Mouse (Mus musculus) forebrain, embryonic 16.5 days (tissue): ENCODE data around the gene Parl. TPM values are rescaled to one million over a fixed set of nuclear protein-coding genes. Genes with fewer than 3 reads are reported as not detected.

Experiments
- ATAC-seq: fragments of 200-750 bp; cut with Nextera tagmentation; 2 replicates; pipeline ENCODE4 v1.8.0; 2017; ENCODE audit warnings: mild to moderate bottlenecking, moderate library complexity
- H3K27ac ChIP-seq: fragments of 300-500 bp; sonication (generic); 2 replicates; pipeline ENCODE4 v1.5.1; 2014; ENCODE audit warnings: low read length, control low read depth
- H3K27me3 ChIP-seq: fragments of 300-500 bp; sonication (generic); replicated peaks from 2 replicates; pipeline ENCODE4 v1.6.1; 2014; ENCODE audit warnings: low read length; ENCODE audit not compliant: control insufficient read depth, insufficient read depth
- H3K36me3 ChIP-seq: fragments of 300-500 bp; sonication (generic); 2 replicates; pipeline ENCODE4 v1.6.1; 2014; ENCODE audit not compliant: control insufficient read depth, insufficient read depth
- H3K4me1 ChIP-seq: fragments of 300-500 bp; sonication (generic); replicated peaks from 2 replicates; pipeline ENCODE4 v1.6.1; 2014; ENCODE audit warnings: low read length; ENCODE audit not compliant: control insufficient read depth, insufficient read depth
- H3K4me2 ChIP-seq: fragments of 300-500 bp; sonication (generic); 2 replicates; pipeline ENCODE4 v1.6.1; 2014; ENCODE audit warnings: mild to moderate bottlenecking, low read length, control low read depth
- H3K4me3 ChIP-seq: fragments of 300-500 bp; sonication (generic); replicated peaks from 2 replicates; pipeline ENCODE4 v1.5.1; 2014; ENCODE audit warnings: mild to moderate bottlenecking, low read length, control low read depth
- H3K9ac ChIP-seq: fragments of 300-500 bp; sonication (generic); replicated peaks from 2 replicates; pipeline ENCODE4 v1.6.1; 2014; ENCODE audit warnings: low read depth, low read length, control low read depth
- H3K9me3 ChIP-seq: fragments of 300-500 bp; sonication (generic); 2 replicates; pipeline ENCODE4 v1.6.1; 2016; ENCODE audit warnings: low read length; ENCODE audit not compliant: control insufficient read depth
- WGBS: fragments of 180-500 bp; shearing (Covaris S2); extraction: QIAGEN DNeasy Blood & Tissue Kit; methylation state at CpG from one replicate; pipeline ENCODE4 v1.1.7; 2014; 5-methylcytosine and 5-hydroxymethylcytosine counted together
- polyA plus RNA-seq: library from polyadenylated mRNA; unstranded; fragments of >200 nt; fragmentation: Nextera tagmentation; extraction: Ambion mirVana; gene quantifications from 2 replicates; pipeline ENCODE4 v1.2.1, GENCODE M21; 2015

Parl gene
- polyA plus RNA-seq, 1 experiment from 2014 or later, result 86.6 TPM

DNA sequence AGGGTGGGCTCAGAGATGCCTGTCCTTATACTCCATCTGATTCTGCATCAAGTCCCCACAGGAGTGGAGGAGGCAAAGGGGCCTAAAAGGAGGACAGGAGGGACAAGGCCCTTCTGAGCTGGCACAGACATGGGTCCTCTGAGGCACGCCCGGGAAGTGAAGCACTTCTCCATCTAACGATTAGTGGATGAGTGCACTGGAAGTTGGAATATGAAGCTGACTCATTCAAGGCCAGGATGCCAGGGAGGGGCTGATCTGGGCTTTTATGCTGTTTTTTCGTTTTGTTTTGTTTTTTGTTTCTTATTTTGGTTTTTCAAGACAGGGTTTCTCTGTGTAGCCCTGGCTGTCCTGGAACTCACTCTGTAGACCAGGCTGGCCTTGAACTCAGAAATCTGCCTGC, 13.1 kb upstream of the Parl start:
- H3K9ac ChIP-seq, result no peak overlapping the region
- H3K27ac ChIP-seq, result no peak overlapping the region
- H3K4me3 ChIP-seq, result no peak overlapping the region
- H3K27me3 ChIP-seq, result no peaks in the 10 kb centered on the region
- no peak overlapping the region for H3K4me2 ChIP-seq
- H3K9me3 ChIP-seq, result no peaks in the 10 kb centered on the region
- no peaks in the 10 kb centered on the region for H3K36me3 ChIP-seq
- ATAC-seq, result no peak
- 84% methylated on average over 4 of the region's 4 CpGs for WGBS
- no peaks in the 10 kb centered on the region for H3K4me1 ChIP-seq

DNA sequence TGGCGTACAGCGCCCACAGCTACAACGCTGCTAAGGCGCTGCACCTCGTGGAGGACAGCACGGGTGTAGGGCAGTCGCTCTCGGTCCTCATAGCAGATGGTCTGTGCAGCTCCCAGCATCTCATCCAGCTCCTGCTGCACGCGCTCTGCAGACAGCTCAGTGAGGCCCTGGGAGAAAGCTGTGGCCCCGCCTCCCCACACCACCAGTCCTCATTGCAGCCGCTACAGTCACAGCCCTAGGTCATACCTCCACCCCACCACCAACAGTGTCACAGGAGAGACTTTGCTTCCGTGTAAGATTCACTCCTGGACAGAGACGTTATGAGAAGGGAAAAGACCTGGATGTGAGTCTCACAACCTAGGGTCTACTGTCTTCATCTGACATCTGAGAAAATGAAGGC, 10.1 kb upstream of the Parl start:
- Histone ChIP-seq H3K9me3 (no peaks in the 10 kb centered on the region), H3K27ac (no peak overlapping the region), H3K4me1 (no peaks in the 10 kb centered on the region), H3K4me2 (no peak overlapping the region), H3K27me3 (no peaks in the 10 kb centered on the region), H3K36me3 (no peaks in the 10 kb centered on the region), H3K9ac (no peak overlapping the region), H3K4me3 (no peak overlapping the region)
- ATAC-seq, result no peak
- WGBS, result 73% methylated on average over 14 of the region's 14 CpGs

DNA sequence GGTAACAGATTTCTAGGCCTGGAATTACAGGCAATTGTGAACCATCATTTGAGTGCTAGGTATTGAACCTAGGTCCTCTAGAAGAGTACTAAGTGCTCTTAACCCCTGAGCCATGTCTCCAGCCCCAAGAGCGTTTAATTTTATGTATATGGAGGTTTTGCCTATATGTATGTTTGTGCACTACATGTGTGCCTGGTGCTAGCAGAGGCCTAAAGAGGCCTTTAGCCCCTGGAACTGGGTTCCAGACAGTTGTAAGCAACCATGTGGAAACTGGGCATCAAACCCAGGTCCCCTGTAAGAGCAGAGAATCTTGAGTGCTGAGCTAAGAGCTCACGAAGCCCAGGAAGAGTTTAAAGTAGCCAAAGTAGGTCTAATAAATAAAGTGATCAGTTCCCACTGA, 2.1 kb downstream of the Parl start:
- no peak for ATAC-seq
- no peak overlapping the region for H3K4me2 ChIP-seq
- peaks cover 16% of the 10 kb centered on the region for H3K4me1 ChIP-seq
- no peak overlapping the region for H3K9ac ChIP-seq
- no peak overlapping the region for H3K27ac ChIP-seq
- 97% methylated on average over 2 of the region's 2 CpGs for WGBS
- no peaks in the 10 kb centered on the region for H3K27me3 ChIP-seq
- peaks cover 14% of the 10 kb centered on the region; the same call in 1 of the 2 replicates for H3K36me3 ChIP-seq
- H3K4me3 ChIP-seq, result no peak overlapping the region
- H3K9me3 ChIP-seq, result no peaks in the 10 kb centered on the region

DNA sequence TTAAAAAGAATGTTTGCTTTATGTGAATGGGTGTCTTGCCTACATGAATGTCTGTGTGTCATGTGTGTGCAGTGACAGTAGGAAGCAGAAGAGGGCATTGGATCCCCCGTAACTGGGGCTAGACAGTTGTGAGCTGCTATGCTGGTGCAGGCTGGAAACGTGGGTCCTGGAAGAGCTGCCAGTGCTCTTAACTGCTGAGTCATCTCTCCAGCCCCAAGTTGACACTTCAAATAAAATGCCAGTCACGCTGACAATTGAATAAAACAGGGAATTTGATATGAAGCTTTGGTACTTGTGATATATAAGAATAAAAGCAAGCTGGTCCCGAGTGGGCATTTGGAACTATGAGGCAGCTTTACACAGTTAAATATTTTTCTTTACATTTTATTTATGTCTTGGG, 21.9 kb downstream of the Parl start:
- no peaks in the 10 kb centered on the region for H3K4me1 ChIP-seq
- 83% methylated on average over 4 of the region's 4 CpGs for WGBS
- no peak overlapping the region for H3K4me3 ChIP-seq
- peaks cover 29% of the 10 kb centered on the region for H3K36me3 ChIP-seq
- no peak for ATAC-seq
- H3K27ac ChIP-seq, result no peak overlapping the region
- H3K9ac ChIP-seq, result no peak overlapping the region
- H3K9me3 ChIP-seq, result no peaks in the 10 kb centered on the region
- no peaks in the 10 kb centered on the region for H3K27me3 ChIP-seq
- H3K4me2 ChIP-seq, result no peak overlapping the region

DNA sequence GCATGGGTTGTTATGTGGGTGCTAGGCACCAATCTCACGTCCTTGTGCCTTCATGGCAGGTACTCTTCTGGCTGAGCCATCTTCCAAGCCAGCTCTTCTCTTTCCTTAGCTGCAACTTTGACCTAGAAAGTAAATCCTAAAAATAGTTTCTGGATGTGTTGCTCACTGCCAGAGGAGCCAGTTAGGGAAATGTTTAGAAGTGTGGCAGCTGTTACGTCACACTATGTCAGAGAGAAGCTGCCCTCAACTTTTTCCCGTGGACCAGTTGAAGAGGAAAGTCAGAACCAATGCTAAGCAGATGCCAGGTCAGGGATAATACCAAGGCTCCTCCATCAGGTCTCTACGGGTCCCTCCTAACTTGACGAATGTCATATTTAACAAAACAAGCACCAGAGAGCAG, 22.8 kb downstream of the Parl start:
- WGBS, result 91% methylated on average over 5 of the region's 5 CpGs
- H3K36me3 ChIP-seq, result peaks cover 26% of the 10 kb centered on the region

DNA sequence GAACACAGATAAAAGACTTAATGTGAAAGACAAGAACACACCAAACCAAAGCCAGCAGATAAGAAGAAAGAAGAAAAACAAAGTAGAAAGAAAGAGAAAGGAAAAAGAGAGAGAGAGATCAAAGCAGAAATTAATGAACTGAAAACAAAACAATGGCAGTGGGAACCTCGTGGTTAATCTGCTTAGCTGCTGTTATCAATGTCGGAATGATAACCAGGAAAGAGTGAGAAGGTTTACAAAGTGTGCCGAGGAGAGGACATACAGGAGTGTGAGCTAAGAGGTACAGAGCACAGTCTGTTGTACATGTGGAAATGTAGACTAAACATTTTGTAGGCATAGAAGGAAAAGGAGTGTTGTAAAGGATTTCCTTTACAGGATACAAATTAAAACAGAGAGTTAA, 29.2 kb downstream of the Parl start:
- no peak for ATAC-seq
- 17% methylated on average over 3 of the region's 3 CpGs for WGBS
- no peaks in the 10 kb centered on the region for H3K9me3 ChIP-seq
- no peak overlapping the region for H3K9ac ChIP-seq
- H3K4me3 ChIP-seq, result no peak overlapping the region
- H3K27me3 ChIP-seq, result no peaks in the 10 kb centered on the region
- H3K4me2 ChIP-seq, result no peak overlapping the region
- no peaks in the 10 kb centered on the region for H3K4me1 ChIP-seq
- peaks cover 2% of the 10 kb centered on the region; the same call in 1 of the 2 replicates for H3K36me3 ChIP-seq
- no peak overlapping the region for H3K27ac ChIP-seq

More for the DNA sequence above, 22.8 kb downstream of the Parl start:
- Histone ChIP-seq H3K4me3 (no peak overlapping the region), H3K27ac (no peak overlapping the region), H3K4me1 (no peaks in the 10 kb centered on the region), H3K27me3 (no peaks in the 10 kb centered on the region), H3K4me2 (no peak overlapping the region), H3K9me3 (no peaks in the 10 kb centered on the region), H3K9ac (no peak overlapping the region)
- no peak for ATAC-seq

DNA sequence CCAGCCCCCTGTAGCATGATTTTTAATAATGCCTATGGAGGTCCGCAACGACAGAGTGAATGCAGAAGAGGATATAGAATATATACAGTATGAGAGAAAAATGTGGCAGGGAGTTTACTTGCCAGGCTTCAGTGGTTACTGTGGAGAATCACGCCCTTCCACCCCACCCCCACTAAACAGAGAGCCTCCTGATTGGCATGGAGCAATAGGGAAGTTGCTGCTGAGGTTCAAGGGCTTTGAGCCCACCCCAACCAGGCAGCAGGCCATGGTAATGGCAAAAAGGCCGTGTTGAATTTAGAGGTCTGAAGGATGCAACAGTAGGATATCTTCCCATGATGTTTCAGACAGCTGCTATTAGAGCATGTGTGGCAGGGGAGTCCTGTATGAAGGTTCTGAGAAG, 30.8 kb downstream of the Parl start:
- Histone ChIP-seq H3K4me1 (no peaks in the 10 kb centered on the region), H3K9me3 (no peaks in the 10 kb centered on the region), H3K27me3 (no peaks in the 10 kb centered on the region), H3K27ac (no peak overlapping the region), H3K9ac (no peak overlapping the region), H3K4me3 (no peak overlapping the region), H3K4me2 (no peak overlapping the region), H3K36me3 (no peaks in the 10 kb centered on the region)
- WGBS, result 86% methylated on average over 4 of the region's 4 CpGs
- ATAC-seq, result no peak

DNA sequence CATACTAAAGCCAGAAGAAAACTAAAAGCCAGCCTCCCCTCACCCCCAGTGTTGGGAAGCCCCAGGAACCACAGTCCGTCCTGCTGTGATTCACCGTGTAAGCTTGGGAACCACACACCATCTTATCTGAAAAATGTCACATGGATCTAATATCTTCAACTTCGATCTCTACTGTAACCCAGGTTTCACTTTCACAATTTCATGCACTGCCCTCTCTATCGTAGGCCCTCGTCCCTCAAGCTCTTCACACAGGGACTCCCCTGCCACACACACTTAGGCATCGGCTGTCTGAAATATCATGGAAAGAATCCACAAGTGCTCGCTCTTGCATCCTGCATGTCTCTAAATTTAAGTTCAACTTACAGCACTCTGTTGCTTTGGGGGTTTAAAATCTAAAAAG, 37.1 kb downstream of the Parl start:
- Histone ChIP-seq H3K9ac (no peak overlapping the region), H3K36me3 (no peaks in the 10 kb centered on the region), H3K9me3 (no peaks in the 10 kb centered on the region), H3K4me1 (no peaks in the 10 kb centered on the region), H3K4me3 (no peak overlapping the region), H3K4me2 (no peak overlapping the region), H3K27me3 (no peaks in the 10 kb centered on the region), H3K27ac (no peak overlapping the region)
- 90% methylated on average over 7 of the region's 7 CpGs for WGBS
- ATAC-seq, result no peak

DNA sequence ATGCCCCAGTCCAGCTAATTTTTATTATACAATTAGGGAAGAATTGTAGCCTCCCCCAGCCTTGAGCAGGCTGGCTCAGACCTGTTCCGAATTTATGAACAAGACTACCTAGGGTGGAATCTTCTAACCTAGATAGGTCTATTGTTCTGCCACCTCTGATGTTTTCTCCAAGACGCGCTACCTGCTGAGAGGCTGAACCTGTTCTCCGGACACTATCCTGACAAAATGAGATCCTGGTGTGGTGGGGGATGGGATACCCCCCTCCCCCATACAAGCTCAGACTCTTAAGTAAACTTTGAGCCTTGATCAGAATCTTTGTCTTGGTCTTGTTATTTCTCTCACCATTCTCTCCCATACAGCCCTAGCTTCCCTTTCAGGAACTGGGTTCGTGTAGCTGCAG, 44.3 kb downstream of the Parl start:
- no peak overlapping the region for H3K4me3 ChIP-seq
- H3K36me3 ChIP-seq, result no peaks in the 10 kb centered on the region
- 78% methylated on average over 5 of the region's 5 CpGs for WGBS
- no peak for ATAC-seq
- H3K4me2 ChIP-seq, result no peak overlapping the region
- H3K9ac ChIP-seq, result no peak overlapping the region
- no peak overlapping the region for H3K27ac ChIP-seq
- H3K9me3 ChIP-seq, result no peaks in the 10 kb centered on the region
- no peaks in the 10 kb centered on the region for H3K4me1 ChIP-seq
- no peaks in the 10 kb centered on the region for H3K27me3 ChIP-seq

DNA sequence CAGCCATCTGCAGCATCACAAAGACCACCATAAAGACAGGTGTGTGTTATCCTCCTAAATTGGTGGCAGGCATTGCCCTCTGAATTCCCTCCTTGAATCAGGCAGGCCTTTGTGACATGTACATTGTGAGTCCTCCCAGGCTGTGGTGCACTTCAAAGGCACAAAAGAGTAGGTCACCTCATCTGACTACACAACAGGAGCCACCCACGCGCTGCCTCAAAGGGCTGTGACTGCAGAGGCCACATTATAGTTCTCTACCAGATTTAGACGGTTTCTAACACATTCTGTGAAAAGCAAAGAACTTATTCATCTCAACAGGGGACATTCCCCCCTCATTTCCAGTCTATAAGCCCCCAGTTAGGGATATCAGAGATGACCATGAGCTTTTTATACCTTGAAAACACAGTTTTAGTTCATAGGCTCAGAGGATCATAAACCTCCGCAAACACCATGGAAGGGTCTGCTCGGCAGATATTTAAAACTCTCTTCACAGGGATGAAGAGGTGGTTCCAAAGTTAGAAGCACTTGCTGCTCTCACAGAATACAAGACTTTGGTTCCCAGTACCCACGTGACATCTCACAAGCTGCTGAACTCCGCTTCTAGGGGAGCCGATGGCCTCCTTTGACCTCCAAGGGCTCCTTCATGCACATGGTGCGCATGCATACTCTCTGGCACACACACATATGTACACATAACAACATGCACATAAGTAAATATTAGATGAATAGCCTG, 53.6 kb downstream of the Parl start:
- H3K4me1 ChIP-seq, result no peaks in the 10 kb centered on the region
- H3K9ac ChIP-seq, result no peak overlapping the region
- no peak for ATAC-seq
- no peaks in the 10 kb centered on the region for H3K27me3 ChIP-seq
- H3K36me3 ChIP-seq, result no peaks in the 10 kb centered on the region
- no peak overlapping the region for H3K4me2 ChIP-seq
- no peak overlapping the region for H3K4me3 ChIP-seq
- H3K27ac ChIP-seq, result no peak overlapping the region
- H3K9me3 ChIP-seq, result no peaks in the 10 kb centered on the region
- WGBS, result 85% methylated on average over 9 of the region's 9 CpGs
